Mouse (Mus musculus) inflammation-experienced regulatory T-cells, adult 16 weeks (primary cell): ENCODE measurements around the gene Psg22. TPM values are rescaled to one million over a fixed set of nuclear protein-coding genes. Genes with fewer than 3 reads are reported as not detected.

Experiments used
- polyA plus RNA-seq: library from polyadenylated mRNA; unstranded; fragments of 100-300 nt; shearing (Covaris generic); gene quantifications from one replicate; pipeline ENCODE4 v1.2.1, GENCODE M21; 2017

The Psg22 gene
- polyA plus RNA-seq = not detected

GRCm38 (mm10) chr7:18717790-18718189 lies at the start of gene Psg22:
TSS of gene Psg22 (plus strand) at chr7:18718090.

DNA sequence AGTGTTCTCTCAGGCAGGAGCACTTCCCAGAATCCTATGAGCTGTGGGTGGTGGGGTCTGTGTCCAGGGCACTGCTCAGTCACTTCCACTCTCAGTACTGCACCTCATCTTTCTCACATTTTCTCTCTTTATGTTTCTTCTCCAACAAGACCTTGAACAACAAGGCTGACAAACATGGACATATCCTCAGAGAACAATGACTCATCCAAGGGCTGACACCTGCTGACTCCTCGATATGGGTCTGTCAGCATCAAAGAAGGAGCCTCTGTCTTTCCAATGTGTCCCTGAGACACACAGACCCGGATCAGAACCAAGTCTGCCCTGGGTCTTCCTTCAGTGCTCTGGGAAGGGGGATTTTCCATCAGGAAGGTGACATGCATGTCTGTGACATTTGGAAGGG lies 31.8 kb upstream of the Psg22 start, which contains the start of gene Psg20:
TSS of gene Psg20 (minus strand) at position 101 of the 400 bp plus-strand sequence.

Other genes with a start within 250 kb of the Psg22 start
- not detected for gene Psg26, start 233.9 kb upstream of the Psg22 start, polyA plus RNA-seq
- not detected for gene Psg25, start 185.8 kb upstream of the Psg22 start, polyA plus RNA-seq
- not detected for gene Psg27, start 150.8 kb upstream of the Psg22 start, polyA plus RNA-seq
- not detected for gene Psg23, start 101.6 kb upstream of the Psg22 start, polyA plus RNA-seq
- not detected for gene Psg21, start 61.4 kb upstream of the Psg22 start, polyA plus RNA-seq
- gene Psg20, start 31.9 kb upstream of the Psg22 start, polyA plus RNA-seq = not detected
- not detected for gene Psg19, start 80.4 kb downstream of the Psg22 start, polyA plus RNA-seq
- not detected for gene Psg17, start 103.5 kb downstream of the Psg22 start, polyA plus RNA-seq
- 0.38 TPM for gene Mill2, start 121.9 kb downstream of the Psg22 start, polyA plus RNA-seq
- 191 TPM for gene Pglyrp1, start 153.2 kb downstream of the Psg22 start, polyA plus RNA-seq
- gene Ccdc61, start 192.3 kb downstream of the Psg22 start, polyA plus RNA-seq = 46.0 TPM
- not detected for gene Nova2, start 207.8 kb downstream of the Psg22 start, polyA plus RNA-seq